Mouse (Mus musculus): ENCODE results near the gene Pdcd10. TPM values are rescaled to one million over a fixed set of nuclear protein-coding genes. Genes with fewer than 3 reads are reported as not detected.

Gene Pdcd10
- polyA plus RNA-seq, 1 experiment from 2014 or later: 106 TPM

GRCm38 (mm10) chr3:75498961-75499960 lies 57.4 kb downstream of the Pdcd10 start:
- Histone ChIP-seq H3K9ac (ENCODE audit: low read length) (no peak overlapping the region), H3K27ac (ENCODE audit: low read depth, low read length) (no peak overlapping the region), H3K9me3 (replicated peaks; ENCODE audit: control insufficient read depth, low read length) (no peaks in the 10 kb centered on the region), H3K36me3 (ENCODE audit: control insufficient read depth, insufficient read depth, low read length) (no peaks in the 10 kb centered on the region), H3K4me3 (ENCODE audit: low read depth, low read length) (no peak overlapping the region), H3K27me3 (replicated peaks; ENCODE audit: control insufficient read depth, insufficient read depth, low read length) (no peaks in the 10 kb centered on the region), H3K4me1 (ENCODE audit: control insufficient read depth, insufficient read depth, low read length) (no peaks in the 10 kb centered on the region), H3K4me2 (ENCODE audit: low read length) (no peak overlapping the region)
- DNase-seq (ENCODE audit: low spot score) (no peak), ATAC-seq (no peak)
- 90% methylated on average over 7 of the region's 7 CpGs for whole genome bisulfite sequencing

GRCm38 (mm10) chr3:75492913-75493312 lies 63.7 kb downstream of the Pdcd10 start:
- H3K4me1 ChIP-seq (ENCODE audit: control insufficient read depth, insufficient read depth, low read length): no peaks in the 10 kb centered on the region
- no peaks in the 10 kb centered on the region for H3K36me3 ChIP-seq (ENCODE audit: control insufficient read depth, insufficient read depth, low read length)
- H3K4me3 ChIP-seq (ENCODE audit: low read depth, low read length): no peak overlapping the region
- H3K27ac ChIP-seq (ENCODE audit: low read depth, low read length): no peak overlapping the region
- H3K9me3 ChIP-seq (replicated peaks; ENCODE audit: control insufficient read depth, low read length): no peaks in the 10 kb centered on the region
- ATAC-seq (no peak), DNase-seq (ENCODE audit: low spot score) (no peak)
- H3K9ac ChIP-seq (ENCODE audit: low read length): no peak overlapping the region
- no peak overlapping the region for H3K4me2 ChIP-seq (ENCODE audit: low read length)
- no peaks in the 10 kb centered on the region for H3K27me3 ChIP-seq (replicated peaks; ENCODE audit: control insufficient read depth, insufficient read depth, low read length)
- WGBS: 41% methylated on average over 3 of the region's 3 CpGs

- H3K4me1 ChIP-seq (ENCODE audit: control insufficient read depth, insufficient read depth, low read length): no peaks in the 10 kb centered on the region
- no peak for ATAC-seq
- H3K4me2 ChIP-seq (ENCODE audit: low read length): no peak within 1 kb of the TSS
- H3K36me3 ChIP-seq (ENCODE audit: control insufficient read depth, insufficient read depth, low read length): no peaks in the 10 kb centered on the region
- DNase-seq (ENCODE audit: low spot score): no peak
- 51% methylated on average over 2 of the region's 2 CpGs for WGBS
- no peak within 1 kb of the TSS for H3K4me3 ChIP-seq (ENCODE audit: low read depth, low read length)
- H3K9me3 ChIP-seq (replicated peaks; ENCODE audit: control insufficient read depth, low read length): no peaks in the 10 kb centered on the region
- H3K9ac ChIP-seq (ENCODE audit: low read length): no peak within 1 kb of the TSS
- no peaks in the 10 kb centered on the region for H3K27me3 ChIP-seq (replicated peaks; ENCODE audit: control insufficient read depth, insufficient read depth, low read length)
- H3K27ac ChIP-seq (ENCODE audit: low read depth, low read length): no peak within 1 kb of the TSS
Measured at GRCm38 (mm10) chr3:75482056-75482455, 74.6 kb downstream of the Pdcd10 start, which contains the start of gene Wdr49. Wdr49 (minus strand) TSS chr3:75482156.

- Histone ChIP-seq H3K36me3 (ENCODE audit: control insufficient read depth, insufficient read depth, low read length) (no peaks in the 10 kb centered on the region), H3K4me3 (ENCODE audit: low read depth, low read length) (no peak overlapping the region), H3K27ac (ENCODE audit: low read depth, low read length) (no peak overlapping the region), H3K9ac (ENCODE audit: low read length) (no peak overlapping the region), H3K9me3 (replicated peaks; ENCODE audit: control insufficient read depth, low read length) (no peaks in the 10 kb centered on the region), H3K4me1 (ENCODE audit: control insufficient read depth, insufficient read depth, low read length) (no peaks in the 10 kb centered on the region), H3K27me3 (replicated peaks; ENCODE audit: control insufficient read depth, insufficient read depth, low read length) (no peaks in the 10 kb centered on the region), H3K4me2 (ENCODE audit: low read length) (no peak overlapping the region)
- ATAC-seq (no peak), DNase-seq (ENCODE audit: low spot score) (no peak)
- 81% methylated on average over 7 of the region's 7 CpGs for WGBS
Measured at GRCm38 (mm10) chr3:75475106-75475505, 81.5 kb downstream of the Pdcd10 start.

DNA sequence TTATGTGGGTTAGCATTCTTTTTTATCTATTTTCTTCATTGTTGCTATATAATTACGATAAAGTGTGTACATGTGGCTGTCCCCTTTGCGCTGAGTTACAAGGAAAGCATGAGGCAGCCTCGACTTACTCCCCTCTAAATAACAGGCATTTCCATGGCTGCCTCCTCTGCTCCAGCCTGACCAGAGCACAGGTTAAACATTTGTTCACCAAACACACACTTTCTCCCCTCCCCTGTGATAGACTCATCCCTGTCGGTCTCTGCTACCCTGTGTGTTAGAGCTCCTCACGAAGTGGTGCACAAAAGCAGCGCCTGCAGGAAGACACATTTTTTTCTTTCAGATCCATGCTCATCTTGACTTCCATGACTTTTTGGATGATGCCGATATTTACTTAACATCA lies 82.0 kb downstream of the Pdcd10 start:
- H3K9ac ChIP-seq (ENCODE audit: low read length): no peak overlapping the region
- no peaks in the 10 kb centered on the region for H3K36me3 ChIP-seq (ENCODE audit: control insufficient read depth, insufficient read depth, low read length)
- H3K9me3 ChIP-seq (replicated peaks; ENCODE audit: control insufficient read depth, low read length): no peaks in the 10 kb centered on the region
- no peak for ATAC-seq
- H3K4me2 ChIP-seq (ENCODE audit: low read length): no peak overlapping the region
- no peaks in the 10 kb centered on the region for H3K27me3 ChIP-seq (replicated peaks; ENCODE audit: control insufficient read depth, insufficient read depth, low read length)
- 90% methylated on average over 7 of the region's 7 CpGs for WGBS
- H3K4me3 ChIP-seq (ENCODE audit: low read depth, low read length): no peak overlapping the region
- H3K27ac ChIP-seq (ENCODE audit: low read depth, low read length): no peak overlapping the region
- H3K4me1 ChIP-seq (ENCODE audit: control insufficient read depth, insufficient read depth, low read length): no peaks in the 10 kb centered on the region
- no peak for DNase-seq (ENCODE audit: low spot score)

DNA sequence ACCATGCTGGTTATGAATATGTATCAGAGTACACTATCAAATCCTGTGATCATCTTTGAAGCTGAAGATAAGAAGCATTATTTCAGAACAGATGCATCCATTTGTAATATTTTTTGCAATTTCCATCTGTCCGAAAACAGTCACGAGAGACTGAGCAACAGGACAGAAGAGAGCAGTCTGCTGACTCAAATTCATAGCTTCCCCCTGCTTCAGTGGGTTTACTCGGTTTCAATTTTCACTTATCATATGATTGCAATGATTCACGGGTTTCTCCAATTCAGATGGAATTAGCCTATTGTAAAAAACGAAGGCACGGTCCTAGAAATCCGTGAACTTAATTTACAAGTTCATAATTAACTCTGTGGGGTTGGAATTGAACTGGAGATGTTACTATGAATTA lies 88.5 kb downstream of the Pdcd10 start:
- Histone ChIP-seq H3K36me3 (ENCODE audit: control insufficient read depth, insufficient read depth, low read length) (no peaks in the 10 kb centered on the region), H3K27ac (ENCODE audit: low read depth, low read length) (no peak overlapping the region), H3K4me3 (ENCODE audit: low read depth, low read length) (no peak overlapping the region), H3K9me3 (replicated peaks; ENCODE audit: control insufficient read depth, low read length) (no peaks in the 10 kb centered on the region), H3K9ac (ENCODE audit: low read length) (no peak overlapping the region), H3K27me3 (replicated peaks; ENCODE audit: control insufficient read depth, insufficient read depth, low read length) (no peaks in the 10 kb centered on the region), H3K4me2 (ENCODE audit: low read length) (no peak overlapping the region), H3K4me1 (ENCODE audit: control insufficient read depth, insufficient read depth, low read length) (no peaks in the 10 kb centered on the region)
- DNase-seq (ENCODE audit: low spot score): no peak
- no peak for ATAC-seq
- WGBS: 84% methylated on average over 7 of the region's 7 CpGs

Other genes starting within 250 kb of the Pdcd10 start
- not detected in 2 replicates for gene Wdr49, start 74.7 kb downstream of the Pdcd10 start, polyA plus RNA-seq (2014; fragmentation: Nextera tagmentation; extraction: Ambion mirVana)
- gene Serpini1, start 691 bp upstream of the Pdcd10 start, polyA plus RNA-seq (2014; fragmentation: Nextera tagmentation; extraction: Ambion mirVana): 119 and 148 TPM in 2 replicates
- gene Gm29133, start 191.3 kb upstream of the Pdcd10 start, polyA plus RNA-seq (2014; fragmentation: Nextera tagmentation; extraction: Ambion mirVana): not detected in 2 replicates